Mouse (Mus musculus) neural tube, embryonic 14.5 days (tissue): ENCODE measurements around the gene Pbrm1. TPM values are rescaled to one million over a fixed set of nuclear protein-coding genes. Genes with fewer than 3 reads are reported as not detected.

Experiments used
- ATAC-seq: fragments of 200-750 bp; cut with Nextera tagmentation; 2 replicates; pipeline ENCODE4 v1.8.0; 2017; ENCODE audit warnings: low read depth, mild to moderate bottlenecking, moderate TSS enrichment, moderate library complexity
- H3K27ac ChIP-seq: fragments of 300-500 bp; sonication (generic); 2 replicates; pipeline ENCODE4 v1.5.1; 2014; ENCODE audit warnings: low read depth, mild to moderate bottlenecking, control low read depth, low read length, moderate library complexity, mixed read lengths
- H3K27me3 ChIP-seq: fragments of 300-500 bp; sonication (generic); 2 replicates; pipeline ENCODE4 v1.6.1; 2014; ENCODE audit warnings: low read length; ENCODE audit not compliant: control insufficient read depth, insufficient read depth
- H3K36me3 ChIP-seq: fragments of 300-500 bp; sonication (generic); 2 replicates; pipeline ENCODE4 v1.6.1; 2014; ENCODE audit warnings: low read length, mixed read lengths; ENCODE audit not compliant: control insufficient read depth, insufficient read depth
- H3K4me1 ChIP-seq: fragments of 300-500 bp; sonication (generic); 2 replicates; pipeline ENCODE4 v1.6.1; 2014; ENCODE audit warnings: low read length; ENCODE audit not compliant: control insufficient read depth, insufficient read depth
- H3K4me2 ChIP-seq: fragments of 300-500 bp; sonication (generic); 2 replicates; pipeline ENCODE4 v1.6.1; 2014; ENCODE audit warnings: mild to moderate bottlenecking, low read depth, low read length, control low read depth
- H3K4me3 ChIP-seq: fragments of 300-500 bp; sonication (generic); 2 replicates; pipeline ENCODE4 v1.5.1; 2014; ENCODE audit warnings: low read depth, low read length, control low read depth, mixed read lengths
- H3K9ac ChIP-seq: fragments of 300-500 bp; sonication (generic); replicated peaks from 2 replicates; pipeline ENCODE4 v1.6.1; 2014; ENCODE audit warnings: low read depth, mild to moderate bottlenecking, control low read depth, low read length, mixed read lengths
- H3K9me3 ChIP-seq: fragments of 300-500 bp; sonication (generic); 2 replicates; pipeline ENCODE4 v1.6.1; 2016; ENCODE audit warnings: low read length; ENCODE audit not compliant: control insufficient read depth
- WGBS: fragments of 180-500 bp; shearing (Covaris S2); extraction: QIAGEN DNeasy Blood & Tissue Kit; methylation state at CpG from one replicate; pipeline ENCODE4 v1.1.7; 2014; 5-methylcytosine and 5-hydroxymethylcytosine counted together
- polyA plus RNA-seq: library from polyadenylated mRNA; unstranded; fragments of >200 nt; fragmentation: Nextera tagmentation; extraction: Ambion mirVana; gene quantifications from 2 replicates; pipeline ENCODE4 v1.2.1, GENCODE M21; 2014

Gene Pbrm1
- polyA plus RNA-seq, 1 experiment from 2014 or later: 94.3 TPM

DNA sequence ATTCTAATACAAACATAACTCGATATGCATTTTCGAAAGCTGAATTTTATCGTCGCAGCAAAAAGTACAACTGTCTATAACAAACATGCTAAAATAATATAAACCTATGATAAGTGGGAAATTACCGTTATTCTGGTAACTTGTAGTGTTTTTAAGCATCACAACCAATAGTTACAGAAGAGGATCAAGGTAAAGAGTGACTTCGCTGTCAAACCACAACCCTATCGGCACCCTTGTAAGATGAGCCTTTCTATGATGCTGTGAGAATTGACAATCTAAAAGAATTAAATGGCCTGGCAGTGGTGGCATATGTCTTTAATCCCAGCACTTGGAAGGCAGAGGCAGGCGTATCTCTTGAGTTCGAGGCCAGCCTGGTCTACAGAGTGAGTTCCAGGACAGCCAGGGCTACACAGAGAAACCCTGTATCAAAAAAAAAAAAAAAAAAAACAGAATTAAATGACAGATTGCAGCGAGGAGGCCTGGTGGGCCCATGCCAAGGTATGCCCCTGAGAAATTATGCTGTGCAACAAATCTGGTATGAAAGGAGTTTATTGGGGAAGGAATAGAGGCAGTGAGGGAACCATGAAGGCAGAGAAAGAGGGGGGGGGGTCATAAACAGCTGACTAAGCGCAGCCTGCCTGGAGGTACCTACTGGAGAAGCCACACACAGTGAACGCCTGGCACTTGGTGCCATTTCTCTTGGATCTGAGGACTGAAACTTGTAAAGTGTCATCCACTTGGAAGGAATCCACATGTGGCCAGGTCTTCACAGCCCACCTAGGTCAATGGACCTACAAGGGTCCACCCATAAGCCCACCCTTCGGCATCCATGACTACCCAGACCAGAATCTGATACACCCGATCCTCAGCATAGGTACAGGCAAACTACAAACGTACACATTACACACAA is 110.6 kb downstream of the Pbrm1 start:
- Histone ChIP-seq H3K4me1 (peaks cover 23% of the 10 kb centered on the region), H3K9ac (no peak overlapping the region), H3K9me3 (no peaks in the 10 kb centered on the region), H3K27ac (peak overlapping the region; percentile 87), H3K4me2 (peak overlapping the region; percentile 30; the same call in 1 of the 2 replicates), H3K27me3 (no peaks in the 10 kb centered on the region), H3K4me3 (peak overlapping the region; percentile 65), H3K36me3 (no peaks in the 10 kb centered on the region)
- WGBS: 68% methylated on average over 15 of the region's 15 CpGs
- no peak for ATAC-seq

GRCm38 (mm10) chr14:31130236-31131220 is 111.6 kb downstream of the Pbrm1 start, which contains the start of gene Nt5dc2:
Gene Nt5dc2, plus strand, starts transcription at chr14:31131053.
- H3K27me3 ChIP-seq: no peaks in the 10 kb centered on the region
- H3K4me3 ChIP-seq: peak within 1 kb of the TSS; percentile 78
- H3K27ac ChIP-seq: peak within 1 kb of the TSS; percentile 87
- H3K4me1 ChIP-seq: peaks cover 23% of the 10 kb centered on the region
- no peaks in the 10 kb centered on the region; the same call in 1 of the 2 replicates for H3K36me3 ChIP-seq
- WGBS: 4% methylated on average over 50 of the region's 63 CpGs
- H3K4me2 ChIP-seq: peak within 1 kb of the TSS; percentile 62
- ATAC-seq: peak; percentile 74
- H3K9me3 ChIP-seq: no peaks in the 10 kb centered on the region
- peak within 1 kb of the TSS; percentile 80 for H3K9ac ChIP-seq

GRCm38 (mm10) chr14:31131272-31131821 is 112.4 kb downstream of the Pbrm1 start:
- ATAC-seq: peak; percentile 5; the same call in 1 of the 2 replicates
- WGBS: under 1% methylated on average over 43 of the region's 43 CpGs
- peaks cover 23% of the 10 kb centered on the region for H3K4me1 ChIP-seq

GRCm38 (mm10) chr14:31132031-31132430 is 113.1 kb downstream of the Pbrm1 start:
- peak overlapping the region; percentile 80 for H3K9ac ChIP-seq
- peaks cover 12% of the 10 kb centered on the region for H3K36me3 ChIP-seq
- H3K27ac ChIP-seq: no peak overlapping the region
- H3K4me1 ChIP-seq: peaks cover 23% of the 10 kb centered on the region
- H3K4me2 ChIP-seq: peak overlapping the region; percentile 62
- H3K27me3 ChIP-seq: no peaks in the 10 kb centered on the region
- no peak for ATAC-seq
- 18% methylated on average over 6 of the region's 6 CpGs for WGBS
- H3K9me3 ChIP-seq: no peaks in the 10 kb centered on the region
- H3K4me3 ChIP-seq: peak overlapping the region; percentile 78

More at GRCm38 (mm10) chr14:31131272-31131821, 112.4 kb downstream of the Pbrm1 start:
- peak overlapping the region; percentile 80 for H3K9ac ChIP-seq
- H3K9me3 ChIP-seq: no peaks in the 10 kb centered on the region
- H3K4me2 ChIP-seq: peak overlapping the region; percentile 62
- peak overlapping the region; percentile 87 for H3K27ac ChIP-seq
- H3K36me3 ChIP-seq: peaks cover 5% of the 10 kb centered on the region
- no peaks in the 10 kb centered on the region for H3K27me3 ChIP-seq
- H3K4me3 ChIP-seq: peak overlapping the region; percentile 78

- H3K9me3 ChIP-seq: no peaks in the 10 kb centered on the region
- no peak overlapping the region for H3K27ac ChIP-seq
- H3K27me3 ChIP-seq: no peaks in the 10 kb centered on the region
- peaks cover 13% of the 10 kb centered on the region for H3K36me3 ChIP-seq
- peaks cover 18% of the 10 kb centered on the region for H3K4me1 ChIP-seq
- 83% methylated on average over 7 of the region's 7 CpGs for WGBS
- H3K4me2 ChIP-seq: peak overlapping the region; percentile 62
- H3K9ac ChIP-seq: no peak overlapping the region
- peak overlapping the region; percentile 78; the same call in 1 of the 2 replicates for H3K4me3 ChIP-seq
- ATAC-seq: no peak
Measured at GRCm38 (mm10) chr14:31132491-31132975, 113.6 kb downstream of the Pbrm1 start.

GRCm38 (mm10) chr14:31133023-31133665 is 114.2 kb downstream of the Pbrm1 start:
- no peak for ATAC-seq
- H3K4me3 ChIP-seq: no peak overlapping the region
- 69% methylated on average over 11 of the region's 11 CpGs for WGBS

DNA sequence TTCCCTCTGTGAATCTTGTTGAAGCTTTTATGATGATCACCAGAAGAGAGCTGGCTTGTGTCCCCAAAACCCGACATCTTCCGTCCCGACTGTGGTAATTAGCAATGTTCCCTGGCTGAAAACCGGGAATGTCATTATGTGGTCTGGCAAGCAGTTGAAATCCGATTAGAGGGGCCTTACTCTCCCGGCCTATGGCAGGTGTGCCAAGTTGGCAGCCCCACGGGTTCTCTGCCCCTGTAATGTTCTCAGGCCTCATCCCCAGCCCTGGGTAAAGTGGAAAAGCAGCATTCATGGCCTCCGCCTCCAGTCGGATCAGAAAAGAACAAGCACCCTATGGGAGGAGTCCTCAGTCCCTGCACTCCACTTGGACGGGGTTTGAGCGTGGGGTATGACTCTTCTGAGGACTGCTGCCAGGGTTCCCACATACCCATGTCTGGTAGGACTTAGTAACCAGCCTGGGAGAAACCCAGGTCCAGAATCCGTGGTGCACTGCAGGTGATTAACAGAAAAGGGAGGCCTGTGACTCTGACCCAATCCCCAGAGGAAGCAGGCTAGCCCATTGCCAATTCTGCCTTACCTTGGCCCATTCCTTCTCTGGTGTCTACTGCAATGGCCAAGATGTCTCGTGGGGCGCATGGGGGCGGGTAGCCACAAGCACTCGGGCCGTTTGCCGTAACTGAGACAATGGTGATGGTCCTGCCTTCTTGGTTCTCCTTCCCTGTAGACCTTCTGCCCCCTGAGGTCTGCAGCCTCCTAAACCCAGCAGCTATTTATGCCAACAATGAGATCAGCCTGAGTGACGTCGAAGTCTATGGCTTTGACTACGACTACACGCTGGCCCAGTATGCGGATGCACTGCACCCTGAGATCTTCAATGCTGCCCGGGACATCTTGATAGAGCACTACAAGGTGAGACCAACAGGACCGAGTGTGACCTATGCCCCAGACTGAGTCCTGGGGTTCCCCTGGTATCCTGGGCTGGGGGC is 115.4 kb downstream of the Pbrm1 start:
- ATAC-seq: no peak
- Histone ChIP-seq H3K27me3 (no peaks in the 10 kb centered on the region), H3K9ac (no peak overlapping the region), H3K9me3 (no peaks in the 10 kb centered on the region), H3K4me1 (peaks cover 18% of the 10 kb centered on the region), H3K36me3 (peaks cover 20% of the 10 kb centered on the region), H3K4me3 (no peak overlapping the region), H3K4me2 (no peak overlapping the region), H3K27ac (no peak overlapping the region)
- WGBS: 83% methylated on average over 25 of the region's 25 CpGs

More at GRCm38 (mm10) chr14:31133023-31133665, 114.2 kb downstream of the Pbrm1 start:
- Histone ChIP-seq H3K27ac (no peak overlapping the region), H3K9me3 (no peaks in the 10 kb centered on the region), H3K4me1 (peaks cover 18% of the 10 kb centered on the region), H3K27me3 (no peaks in the 10 kb centered on the region), H3K36me3 (peaks cover 13% of the 10 kb centered on the region), H3K9ac (no peak overlapping the region), H3K4me2 (peak overlapping the region; percentile 16; the same call in 1 of the 2 replicates)
